Mouse (Mus musculus): Measurements from ENCODE around the gene Fmo5.

DNA sequence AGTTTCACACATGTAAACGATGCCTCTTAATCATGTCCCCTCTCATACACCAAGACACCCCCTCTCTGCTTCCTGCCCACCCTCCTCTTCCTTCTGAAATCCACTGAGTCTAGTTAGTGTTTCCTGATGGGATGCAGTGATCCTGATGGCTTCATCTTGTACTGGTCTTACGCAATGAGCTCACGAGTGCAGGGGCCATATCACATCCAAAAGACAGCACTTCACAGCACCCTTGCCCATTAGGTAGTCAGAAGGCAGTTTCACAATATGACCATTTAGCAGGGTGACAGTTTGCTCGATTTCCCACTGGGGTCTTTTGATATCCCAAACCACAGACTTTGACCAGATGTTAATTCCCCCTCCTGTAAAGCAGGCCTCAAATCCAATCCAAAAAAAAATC lies 12.7 kb upstream of the Fmo5 start:
- no peak for TF ChIP-seq CHD2 (IDR thresholded peaks at IDR 0.05; ENCODE audit: low read depth, low read length)
- no peak for TF ChIP-seq ZNF384 (IDR thresholded peaks at IDR 0.05; ENCODE audit: low read depth, low read length)

Measured in ES-E14 (cell line).